Mouse (Mus musculus) heart, embryonic 14.5 days (tissue): ENCODE results near the gene Polg2. TPM values are rescaled to one million over a fixed set of nuclear protein-coding genes. Genes with fewer than 3 reads are reported as not detected.

Source experiments
- ATAC-seq: fragments of 200-750 bp; cut with Nextera tagmentation; 2 replicates; pipeline ENCODE4 v1.8.0; 2017; ENCODE audit warnings: low read depth, moderate TSS enrichment; ENCODE audit not compliant: insufficient number of reproducible peaks, insufficient read depth, low FRiP score
- H3K27ac ChIP-seq, 2 experiments: fragments of 200-500 bp in 1 of 2; fragments of 300-500 bp in 1 of 2; sonication (generic) in 1 of 2; replicated peaks in 1 of 2; 2 replicates each; pipeline ENCODE4 v1.5.1; 2012 to 2014; ENCODE audit warnings: low read depth in 2 of 2, low read length in 2 of 2, control low read depth in 1 of 2, mild to moderate bottlenecking in 1 of 2, mixed read lengths in 1 of 2; ENCODE audit not compliant: control insufficient read depth in 1 of 2, insufficient read depth in 1 of 2
- H3K27me3 ChIP-seq: fragments of 300-500 bp; sonication (generic); 2 replicates; pipeline ENCODE4 v1.6.1; 2014; ENCODE audit warnings: mild to moderate bottlenecking, low read length, control low read depth; ENCODE audit not compliant: control insufficient read depth, insufficient read depth
- H3K36me3 ChIP-seq: fragments of 300-500 bp; sonication (generic); 2 replicates; pipeline ENCODE4 v1.6.1; 2014; ENCODE audit warnings: mild to moderate bottlenecking, control low read depth, low read length, mixed read lengths; ENCODE audit not compliant: control insufficient read depth, insufficient read depth
- H3K4me1 ChIP-seq, 2 experiments: fragments of 200-500 bp in 1 of 2; fragments of 300-500 bp in 1 of 2; sonication (generic) in 1 of 2; 2 replicates each; pipeline ENCODE4 v1.6.1; 2012 to 2014; ENCODE audit warnings: low read length in 2 of 2, control low read depth in 1 of 2, mixed read lengths in 1 of 2; ENCODE audit not compliant: control insufficient read depth in 2 of 2, insufficient read depth in 2 of 2
- H3K4me2 ChIP-seq: fragments of 300-500 bp; sonication (generic); 2 replicates; pipeline ENCODE4 v1.6.1; 2014; ENCODE audit warnings: mild to moderate bottlenecking, low read length
- H3K4me3 ChIP-seq, 2 experiments: fragments of 200-500 bp in 1 of 2; fragments of 300-500 bp in 1 of 2; sonication (generic) in 1 of 2; 2 replicates each; pipeline ENCODE4 v1.5.1; 2012 to 2014; ENCODE audit warnings: low read length in 2 of 2, mild to moderate bottlenecking in 2 of 2, control low read depth in 1 of 2, low read depth in 1 of 2, moderate library complexity in 1 of 2; ENCODE audit not compliant: control insufficient read depth in 1 of 2, insufficient read depth in 1 of 2
- H3K9ac ChIP-seq: fragments of 300-500 bp; sonication (generic); 2 replicates; pipeline ENCODE4 v1.6.1; 2014; ENCODE audit warnings: mild to moderate bottlenecking, low read length
- H3K9me3 ChIP-seq: fragments of 300-500 bp; sonication (generic); 2 replicates; pipeline ENCODE4 v1.6.1; 2016; ENCODE audit warnings: low read length, control low read depth; ENCODE audit not compliant: control insufficient read depth
- whole genome bisulfite sequencing: fragments of 180-500 bp; shearing (Covaris S2); extraction: QIAGEN DNeasy Blood & Tissue Kit; methylation state at CpG from one replicate; pipeline ENCODE4 v1.1.7; 2014; 5-methylcytosine and 5-hydroxymethylcytosine counted together
- polyA plus RNA-seq: library from polyadenylated mRNA; unstranded; fragments of >200 nt; fragmentation: Nextera tagmentation; extraction: Ambion mirVana; gene quantifications from 2 replicates; pipeline ENCODE4 v1.2.1, GENCODE M21; 2014

The Polg2 gene
- polyA plus RNA-seq, 1 experiment from 2014 or later: 10.0 TPM

- H3K9me3 ChIP-seq: no peaks in the 10 kb centered on the region
- H3K4me1 ChIP-seq: peaks cover 0 to 26% of the 10 kb centered on the region in 2 experiments; a peak in 2 of 4 replicates
- H3K9ac ChIP-seq: peak overlapping the region; percentile 87
- H3K4me2 ChIP-seq: peak overlapping the region; percentile 79
- 0% methylated on average over 6 of the region's 6 CpGs for WGBS
- H3K27ac ChIP-seq: peak overlapping the region; percentile 95 to 99
- peaks cover 58% of the 10 kb centered on the region for H3K36me3 ChIP-seq
- no peaks in the 10 kb centered on the region for H3K27me3 ChIP-seq
- ATAC-seq: no peak
- H3K4me3 ChIP-seq: peak overlapping the region; percentile 79 to 91
These were observed 10.3 kb upstream of the Polg2 start for GRCm38 (mm10) chr11:106789649-106790048.

DNA sequence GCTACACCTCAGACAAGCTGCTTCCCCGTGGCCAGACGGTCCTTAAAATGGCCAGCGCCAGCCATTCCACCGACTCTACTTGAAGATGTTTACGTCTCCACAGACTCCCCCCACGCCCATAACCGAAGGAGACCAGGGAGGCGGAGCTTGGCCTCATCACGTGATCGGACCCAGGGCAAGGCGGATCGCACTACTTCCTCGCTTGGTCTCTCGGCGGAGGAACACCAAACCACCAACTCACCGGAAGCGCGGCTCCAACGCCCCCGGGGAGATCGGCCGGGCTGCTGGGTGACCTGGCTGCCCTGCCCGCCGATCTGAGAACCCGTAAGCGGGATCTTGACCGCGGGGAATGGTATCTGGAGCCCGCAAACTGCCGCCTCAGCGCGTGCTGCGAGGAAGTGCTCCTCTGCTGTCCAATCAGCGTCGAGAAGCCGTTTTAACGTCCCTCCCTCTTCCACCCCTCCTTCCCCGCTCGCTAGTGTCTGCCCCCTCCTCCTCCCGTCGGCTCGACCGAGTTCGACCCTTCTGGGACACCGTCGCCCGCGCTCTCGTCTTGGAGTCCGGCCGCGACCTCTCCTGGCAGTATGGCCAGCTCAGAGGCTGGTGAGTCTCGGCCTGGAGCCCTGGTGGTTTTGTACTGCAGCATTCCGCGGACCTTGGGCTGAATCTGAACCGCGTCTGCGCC lies 9.6 kb upstream of the Polg2 start, which contains the start of the genes Ddx5 and Cep95:
Gene Ddx5 (minus strand): TSS at position 411 of the 685 bp plus-strand sequence.
Gene Cep95 (plus strand): TSS at position 478 of the 685 bp plus-strand sequence.
- Histone ChIP-seq H3K27me3 (no peaks in the 10 kb centered on the region), H3K36me3 (peaks cover 58% of the 10 kb centered on the region), H3K9me3 (no peaks in the 10 kb centered on the region)

GRCm38 (mm10) chr11:106788026-106788774 lies 8.9 kb upstream of the Polg2 start:
- Histone ChIP-seq H3K4me1 (peaks cover 0 to 26% of the 10 kb centered on the region in 2 experiments; a peak in 2 of 4 replicates), H3K9ac (peak overlapping the region; percentile 87), H3K36me3 (peaks cover 58% of the 10 kb centered on the region), H3K4me3 (peak overlapping the region; percentile 79 to 94), H3K4me2 (peak overlapping the region; percentile 79), H3K9me3 (no peaks in the 10 kb centered on the region), H3K27me3 (no peaks in the 10 kb centered on the region), H3K27ac (peak overlapping the region; percentile 95 to 99)
- under 1% methylated on average over 79 of the region's 79 CpGs for WGBS
- ATAC-seq: peak; percentile 77

More for the DNA sequence above, 9.6 kb upstream of the Polg2 start, which contains the start of the genes Ddx5 and Cep95:
- peak within 1 kb of the TSS; percentile 79 for H3K4me2 ChIP-seq
- H3K27ac ChIP-seq: peak within 1 kb of the TSS; percentile 95 to 99
- ATAC-seq: peak; percentile 89
- peak within 1 kb of the TSS; percentile 87 for H3K9ac ChIP-seq
- WGBS: under 1% methylated on average over 58 of the region's 58 CpGs
- peak within 1 kb of the TSS; percentile 79 to 94 for H3K4me3 ChIP-seq
- H3K4me1 ChIP-seq: peaks cover 0 to 26% of the 10 kb centered on the region in 2 experiments; a peak in 2 of 4 replicates

GRCm38 (mm10) chr11:106787131-106788025 lies 8.0 kb upstream of the Polg2 start:
- WGBS: under 1% methylated on average over 63 of the region's 65 CpGs
- Histone ChIP-seq H3K27me3 (no peaks in the 10 kb centered on the region), H3K4me2 (peak overlapping the region; percentile 85), H3K27ac (peak overlapping the region; percentile 95 to 97), H3K36me3 (peaks cover 58% of the 10 kb centered on the region), H3K4me1 (peaks cover 0 to 26% of the 10 kb centered on the region in 2 experiments; a peak in 2 of 4 replicates), H3K9me3 (no peaks in the 10 kb centered on the region), H3K4me3 (peak overlapping the region; percentile 79 to 94), H3K9ac (peak overlapping the region; percentile 87)
- no peak; the same call in 1 of the 2 replicates for ATAC-seq

- peak overlapping the region; percentile 87; the same call in 1 of the 2 replicates for H3K9ac ChIP-seq
- H3K9me3 ChIP-seq: no peaks in the 10 kb centered on the region
- peaks cover 74% of the 10 kb centered on the region for H3K36me3 ChIP-seq
- no peak overlapping the region for H3K4me3 ChIP-seq
- H3K27me3 ChIP-seq: no peaks in the 10 kb centered on the region
- WGBS: 67% methylated on average over 1 of the region's 1 CpGs
- H3K27ac ChIP-seq: no peak overlapping the region
- H3K4me1 ChIP-seq: peaks cover 0 to 21% of the 10 kb centered on the region in 2 experiments; a peak in 2 of 4 replicates
- ATAC-seq: no peak
- H3K4me2 ChIP-seq: peak overlapping the region; percentile 85; the same call in 1 of the 2 replicates
These were observed 5.7 kb upstream of the Polg2 start for GRCm38 (mm10) chr11:106785043-106785442.

DNA sequence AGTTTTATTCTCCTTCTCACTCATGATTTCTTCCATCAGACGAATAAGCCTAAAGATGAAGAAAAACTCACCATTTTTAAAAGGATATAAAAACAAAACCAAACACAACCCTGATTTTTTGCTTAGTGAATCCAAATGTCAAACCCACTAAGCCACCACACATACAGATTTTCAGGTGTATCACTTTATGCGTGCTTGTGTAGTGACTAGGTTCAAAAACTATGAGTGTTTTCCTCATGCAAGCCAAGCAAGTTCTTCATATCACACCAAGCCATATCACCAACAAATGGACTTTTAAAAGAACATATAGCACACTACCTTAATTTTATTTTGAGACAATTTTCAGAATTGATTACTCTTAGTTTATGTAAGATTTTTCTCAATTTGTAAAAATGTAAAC lies 5.1 kb upstream of the Polg2 start:
- Histone ChIP-seq H3K27me3 (no peaks in the 10 kb centered on the region), H3K27ac (no peak overlapping the region), H3K9me3 (no peaks in the 10 kb centered on the region), H3K36me3 (peaks cover 79% of the 10 kb centered on the region), H3K4me3 (no peak overlapping the region), H3K9ac (no peak overlapping the region), H3K4me1 (peaks cover 0 to 22% of the 10 kb centered on the region in 2 experiments; a peak in 2 of 4 replicates), H3K4me2 (no peak overlapping the region)
- 92% methylated on average over 2 of the region's 2 CpGs for WGBS
- ATAC-seq: no peak
